Mouse (Mus musculus) right cerebral cortex, postnatal 25 days (tissue): ENCODE measurements at regions not wholly inside any gene's neighbourhood (a gene's known extent, or its start where the extent isn't known, plus 50 kb on each side); places are given as distances from the start of the nearest gene placed in this dataset.

Experiments
- DNase-seq: peaks from one replicate; pipeline ENCODE4 v3.0.0; 2022

- peak; percentile 23 for DNase-seq
Observed at GRCm38 (mm10) chr3:38201861-38202656, 282.6 kb downstream of the Ankrd50 start.

GRCm38 (mm10) chr3:38194001-38194400 lies 290.6 kb downstream of the Ankrd50 start:
- no peak for DNase-seq

GRCm38 (mm10) chr3:38187406-38187896 lies 297.2 kb downstream of the Ankrd50 start:
- no peak for DNase-seq

- no peak for DNase-seq
Observed at GRCm38 (mm10) chr3:38186503-38186902, 298.1 kb downstream of the Ankrd50 start.

- no peak for DNase-seq
Observed at GRCm38 (mm10) chr3:38178295-38178694, 306.3 kb downstream of the Ankrd50 start.

GRCm38 (mm10) chr3:38175946-38176345 lies 308.7 kb downstream of the Ankrd50 start:
- no peak for DNase-seq

- no peak for DNase-seq
Observed at GRCm38 (mm10) chr3:38174735-38175280, 309.8 kb downstream of the Ankrd50 start.

- DNase-seq = no peak
Observed at GRCm38 (mm10) chr3:38152408-38152807, 332.2 kb downstream of the Ankrd50 start.

- DNase-seq = no peak
Observed at GRCm38 (mm10) chr3:38151821-38152220, 332.8 kb downstream of the Ankrd50 start.

- DNase-seq = no peak
Observed at GRCm38 (mm10) chr3:38146663-38147062, 338.0 kb downstream of the Ankrd50 start.

- no peak for DNase-seq
Observed at GRCm38 (mm10) chr3:38145444-38145843, 339.2 kb downstream of the Ankrd50 start.

- DNase-seq = no peak
Observed at GRCm38 (mm10) chr3:38144650-38145049, 340.0 kb downstream of the Ankrd50 start.

- peak; percentile 34 for DNase-seq
Observed at GRCm38 (mm10) chr3:38143147-38143883, 341.3 kb downstream of the Ankrd50 start.

- DNase-seq = peak; percentile 37
Observed at GRCm38 (mm10) chr3:38139387-38139786, 345.3 kb downstream of the Ankrd50 start.

GRCm38 (mm10) chr3:38138014-38138413 lies 346.6 kb downstream of the Ankrd50 start:
- no peak for DNase-seq

GRCm38 (mm10) chr3:38135808-38136214 lies 348.8 kb downstream of the Ankrd50 start:
- DNase-seq = no peak

GRCm38 (mm10) chr3:38134425-38134824 lies 350.2 kb downstream of the Ankrd50 start:
- DNase-seq = no peak

GRCm38 (mm10) chr3:38131887-38132220 lies 352.8 kb downstream of the Ankrd50 start:
- no peak for DNase-seq

- DNase-seq = no peak
Observed at GRCm38 (mm10) chr3:38131176-38131886, 353.3 kb downstream of the Ankrd50 start.

- DNase-seq = no peak
Observed at GRCm38 (mm10) chr3:38130088-38130487, 354.6 kb downstream of the Ankrd50 start.

- no peak for DNase-seq
Observed at GRCm38 (mm10) chr3:38129167-38129500, 355.5 kb downstream of the Ankrd50 start.

GRCm38 (mm10) chr3:38128486-38129166 lies 356.0 kb downstream of the Ankrd50 start:
- DNase-seq = no peak
